Mouse (Mus musculus): ENCODE measurements around the gene Pxn.

DNA sequence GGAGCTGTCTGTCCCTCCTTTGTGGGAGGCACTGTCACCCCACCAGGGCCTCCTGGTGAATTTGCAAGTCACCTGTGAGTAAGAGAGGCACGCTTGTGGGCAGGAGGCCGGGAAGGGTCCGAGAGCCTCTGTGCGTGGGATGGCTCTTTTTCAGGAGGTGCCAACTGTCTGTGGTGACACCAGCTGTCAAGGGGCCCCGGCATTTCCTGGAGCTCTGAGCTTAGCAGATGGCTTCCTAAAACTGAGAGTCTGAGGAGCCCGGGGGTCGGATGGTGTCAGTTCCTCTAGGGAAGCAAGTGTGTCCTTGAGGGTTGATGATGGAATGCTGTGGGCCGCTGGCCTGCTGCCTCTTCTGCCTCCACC, 24.0 kb downstream of the Pxn start:
- TF ChIP-seq MAX (IDR thresholded peaks at IDR 0.05; ENCODE audit: low read depth) (no peak), USF1 (IDR thresholded peaks at IDR 0.05; ENCODE audit: low read depth) (no peak), E2F4 (IDR thresholded peaks at IDR 0.05; ENCODE audit: insufficient read depth) (no peak)
